Mouse (Mus musculus) kidney, adult 18-20 months (tissue): Measurements from ENCODE around the gene Myoz2.

Experiments used
- DNase-seq: peaks from one replicate; pipeline ENCODE4 v3.0.0; 2021

Gene Myoz2

DNA sequence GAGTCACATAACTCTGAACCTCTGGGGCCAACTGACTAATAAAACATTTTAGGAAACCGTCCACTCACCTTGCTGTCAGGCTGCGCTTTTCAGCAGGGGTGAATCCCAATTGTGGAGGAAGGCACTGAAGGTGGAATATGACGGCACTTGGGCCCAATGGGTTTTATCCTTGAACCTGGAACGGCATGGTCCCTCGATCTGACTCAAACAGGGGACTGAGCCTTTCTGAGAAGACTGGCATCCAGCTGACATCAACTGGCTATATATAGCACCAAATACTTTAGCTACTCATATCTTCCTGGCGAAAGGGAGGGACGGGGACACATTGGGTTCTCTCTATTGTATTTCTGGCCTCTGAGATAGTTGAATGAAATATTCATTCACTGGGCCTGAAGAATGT lies at the start of gene Myoz2:
Gene Myoz2, minus strand, starts transcription at position 264 of the 400 bp plus-strand sequence.
- DNase-seq: no peak

DNA sequence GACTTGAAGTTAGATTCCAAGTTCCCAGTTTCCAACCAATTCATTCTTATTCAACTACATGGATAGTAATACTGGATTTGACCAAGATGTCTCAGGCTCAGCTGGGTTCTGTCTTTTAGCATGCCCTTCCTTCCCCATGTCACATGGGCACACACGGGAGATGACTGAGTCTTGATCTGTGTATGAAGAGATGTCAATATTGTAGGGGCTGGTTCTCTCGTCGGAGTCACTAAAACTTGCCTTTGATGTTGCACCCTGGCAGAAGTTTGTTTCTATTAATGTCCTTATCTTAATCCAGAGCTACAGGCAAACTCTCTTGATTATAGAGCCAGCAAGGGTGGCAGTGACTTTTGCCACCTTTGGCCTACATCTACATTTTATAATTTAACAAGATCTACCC lies 46.9 kb upstream of the Myoz2 start:
- no peak for DNase-seq

DNA sequence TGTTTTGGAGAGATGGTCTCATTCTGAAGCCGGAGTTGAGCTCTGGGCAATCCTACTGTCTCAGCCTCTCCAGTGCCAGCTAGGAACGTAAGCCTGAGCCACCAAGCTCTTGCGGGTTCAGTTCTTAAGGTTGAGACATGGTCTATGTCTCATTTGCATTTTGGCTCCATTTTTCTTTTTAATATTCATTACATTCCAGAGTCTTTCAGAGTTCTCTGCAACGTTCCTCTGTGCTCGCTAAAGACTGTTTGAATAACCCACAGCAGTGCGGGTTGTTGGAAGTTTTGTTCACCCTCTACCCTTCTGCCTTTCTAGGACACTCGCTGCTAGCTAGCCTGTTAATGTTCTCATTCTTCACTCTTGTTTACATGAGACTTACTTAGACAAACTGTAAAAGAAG lies 46.1 kb upstream of the Myoz2 start:
- no peak for DNase-seq

DNA sequence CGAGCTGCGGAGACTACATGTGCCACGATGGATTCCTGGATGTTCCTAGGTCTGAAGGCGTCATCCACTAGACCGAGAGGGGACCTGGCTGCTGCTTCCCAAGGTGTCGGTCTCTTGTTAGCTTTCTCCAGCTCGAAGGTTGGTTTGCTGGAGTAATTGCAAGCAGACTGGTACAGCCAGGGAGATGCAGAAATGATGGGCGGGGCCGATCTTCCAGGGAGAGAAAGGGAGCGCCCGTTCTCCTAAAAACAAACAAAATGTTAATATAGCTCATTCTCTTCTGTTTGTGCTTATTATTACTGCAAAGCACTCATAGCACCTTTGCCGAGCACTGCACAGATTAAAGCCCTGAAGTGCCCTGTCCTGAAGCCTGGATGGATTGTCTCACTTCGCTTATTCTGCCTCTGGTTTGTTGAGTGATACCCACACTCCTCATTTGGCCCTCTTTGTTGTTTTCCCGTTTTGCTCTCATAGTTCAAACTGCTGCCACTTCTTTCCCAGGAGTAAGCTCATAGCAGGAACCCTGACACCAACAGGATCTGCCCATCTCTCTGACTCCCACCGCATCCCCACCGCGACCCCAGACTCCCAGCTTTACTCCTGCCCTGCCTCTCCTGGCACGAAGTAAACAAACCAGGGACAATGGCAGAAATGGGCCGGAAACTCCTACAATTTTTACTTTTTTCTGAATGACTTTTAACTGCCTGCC lies 45.4 kb upstream of the Myoz2 start:
- DNase-seq: no peak

DNA sequence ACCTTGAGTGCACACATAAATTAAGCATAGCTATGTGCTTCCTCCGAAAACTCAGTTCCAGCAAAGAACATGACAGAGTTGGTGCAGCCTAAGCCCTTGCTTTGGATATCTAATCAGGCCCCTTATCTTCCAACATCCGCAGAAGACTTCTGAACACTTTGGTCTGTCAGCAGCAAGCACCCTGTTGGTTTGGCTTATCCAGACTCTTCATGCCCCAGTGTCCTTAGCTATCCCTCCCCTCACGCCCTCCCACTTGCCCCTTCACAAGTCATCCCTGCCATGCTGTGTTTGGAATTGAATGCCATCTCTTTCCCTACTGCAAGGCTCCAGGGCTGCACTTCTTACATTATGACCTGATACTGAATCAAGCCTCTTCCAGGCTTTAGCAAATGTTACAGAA lies 40.9 kb upstream of the Myoz2 start:
- DNase-seq: no peak

DNA sequence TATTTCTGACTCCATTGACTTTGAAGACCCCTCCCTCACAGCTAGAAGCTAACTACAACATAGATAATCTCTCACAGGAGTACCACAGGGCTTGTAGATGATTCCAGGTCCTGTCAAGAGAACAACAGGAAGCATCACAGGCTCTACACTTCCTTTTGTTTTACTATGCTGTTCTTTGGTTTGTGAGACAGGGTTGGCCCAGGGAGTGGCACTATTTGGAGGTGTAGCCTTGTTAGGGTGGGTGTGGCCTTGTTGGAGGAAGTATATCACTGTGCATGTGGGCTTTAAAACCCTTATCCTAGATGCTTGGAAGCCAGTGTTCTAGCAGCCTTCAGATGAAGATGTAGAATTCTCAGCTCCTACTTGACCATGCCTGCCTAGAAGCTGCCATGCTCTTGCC lies 40.2 kb upstream of the Myoz2 start:
- DNase-seq: no peak

DNA sequence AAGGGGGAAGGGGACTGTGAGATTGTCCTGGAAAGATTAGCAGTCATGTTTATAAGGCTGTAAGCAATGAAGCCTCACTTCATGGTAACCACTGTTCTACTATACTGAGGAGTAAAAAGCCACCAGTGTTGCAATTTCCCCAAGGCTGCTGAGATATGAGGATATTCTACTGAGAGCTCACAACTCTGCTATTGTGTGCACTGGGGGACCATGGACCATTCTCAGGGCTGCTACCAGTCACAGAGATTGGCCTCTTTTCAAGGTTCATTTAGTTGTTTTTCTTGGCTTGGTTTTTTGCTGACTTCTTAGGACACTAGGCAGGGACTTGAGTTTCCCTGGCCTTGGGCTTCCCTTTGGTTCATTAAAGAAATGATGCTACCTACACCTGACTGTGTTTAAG lies 38.5 kb upstream of the Myoz2 start:
- DNase-seq: no peak

DNA sequence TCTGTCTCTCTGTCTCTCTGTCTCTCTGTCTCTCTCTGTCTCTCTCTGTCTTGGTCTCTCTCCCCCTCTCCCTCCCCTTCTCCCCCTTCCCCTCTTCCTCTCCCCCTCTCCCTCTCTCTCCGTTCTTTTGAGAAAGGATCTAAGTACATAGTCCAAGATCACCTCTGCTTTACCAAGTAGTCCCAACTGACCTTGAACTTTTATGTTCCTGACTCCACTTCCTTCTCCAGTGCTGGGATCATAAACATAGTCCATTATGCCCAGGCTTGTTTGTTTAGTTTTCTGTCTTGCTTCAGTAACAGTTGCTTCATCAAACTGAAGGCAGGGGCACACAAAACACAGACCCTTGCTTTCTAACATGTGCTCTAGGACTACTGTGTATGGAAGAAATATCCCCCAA lies 37.7 kb upstream of the Myoz2 start:
- no peak for DNase-seq

DNA sequence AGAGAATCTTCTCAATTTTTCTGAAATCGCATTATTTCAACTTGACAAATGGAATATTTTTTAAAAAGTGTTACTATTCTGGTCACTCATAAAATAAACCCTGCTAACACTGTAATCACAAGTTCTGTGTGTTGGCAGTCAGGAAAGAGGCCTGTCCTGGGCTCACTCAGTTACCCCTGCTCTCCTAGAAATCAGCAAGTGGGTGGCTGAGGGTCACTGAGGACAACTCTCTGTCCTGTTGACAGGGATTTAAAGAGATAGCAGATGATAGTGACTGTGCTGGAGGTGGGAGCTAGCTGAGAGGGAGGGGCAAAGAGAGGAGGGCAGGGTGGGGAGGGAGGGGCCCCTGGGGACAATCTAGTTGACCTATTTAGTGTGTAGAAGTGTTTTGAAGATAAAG lies 36.2 kb upstream of the Myoz2 start:
- no peak for DNase-seq

DNA sequence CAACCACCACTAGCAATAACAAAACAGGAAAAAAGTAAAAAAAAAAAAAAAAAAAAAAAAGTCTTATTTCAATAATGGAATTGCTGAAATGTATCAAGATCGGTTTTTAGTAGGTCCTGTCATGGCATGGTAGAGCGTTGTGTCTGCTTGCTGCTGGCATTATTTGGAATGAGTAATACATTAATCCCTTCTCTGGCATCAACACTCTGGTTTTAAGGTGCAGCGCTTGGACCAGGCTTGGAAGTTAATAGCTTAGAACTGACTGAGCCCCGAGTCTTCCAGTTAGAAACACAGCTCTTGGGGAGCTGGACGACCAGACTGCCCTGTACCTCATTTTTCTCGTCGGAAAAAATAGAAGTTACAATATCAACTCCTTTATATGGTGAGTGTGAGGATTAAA lies 32.0 kb upstream of the Myoz2 start:
- DNase-seq: no peak

DNA sequence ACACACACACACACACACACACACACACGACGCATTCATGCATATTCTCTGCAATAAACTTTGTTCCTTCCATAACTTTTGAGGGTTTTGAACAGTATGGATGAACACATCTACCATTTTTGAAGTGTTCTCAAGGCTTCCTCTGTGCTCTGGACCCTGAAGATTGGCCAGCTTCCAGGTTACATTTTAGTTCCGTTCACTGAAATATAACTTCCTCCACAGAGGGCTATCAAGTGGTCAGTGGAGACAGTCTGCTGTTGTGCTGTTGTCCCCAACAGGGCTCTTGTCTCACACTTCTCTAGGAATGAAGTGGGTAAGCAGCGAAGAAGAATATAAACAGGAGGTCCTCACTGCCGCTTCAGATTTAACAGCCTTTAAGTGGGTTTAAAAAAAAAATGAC lies 30.7 kb upstream of the Myoz2 start:
- DNase-seq: no peak

DNA sequence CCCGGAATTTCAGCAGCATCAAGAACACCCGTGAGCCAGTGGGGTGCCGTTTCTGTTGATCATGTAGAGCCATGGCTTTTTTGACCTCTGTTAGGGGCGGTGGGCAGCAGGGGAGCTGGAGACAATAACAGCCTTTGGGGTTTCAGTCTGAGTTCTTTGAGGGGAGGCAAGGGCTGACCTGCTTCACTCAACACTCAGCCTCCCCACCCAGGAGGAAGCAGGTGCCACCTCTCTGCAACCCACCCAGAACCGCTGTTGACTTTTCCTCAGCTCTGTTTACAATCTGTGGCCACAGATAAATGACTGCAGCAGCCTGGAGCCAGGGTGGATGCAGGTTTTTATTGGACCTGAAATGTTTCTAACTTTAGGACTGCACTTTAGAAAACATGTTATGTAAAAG lies 29.4 kb upstream of the Myoz2 start:
- no peak for DNase-seq

DNA sequence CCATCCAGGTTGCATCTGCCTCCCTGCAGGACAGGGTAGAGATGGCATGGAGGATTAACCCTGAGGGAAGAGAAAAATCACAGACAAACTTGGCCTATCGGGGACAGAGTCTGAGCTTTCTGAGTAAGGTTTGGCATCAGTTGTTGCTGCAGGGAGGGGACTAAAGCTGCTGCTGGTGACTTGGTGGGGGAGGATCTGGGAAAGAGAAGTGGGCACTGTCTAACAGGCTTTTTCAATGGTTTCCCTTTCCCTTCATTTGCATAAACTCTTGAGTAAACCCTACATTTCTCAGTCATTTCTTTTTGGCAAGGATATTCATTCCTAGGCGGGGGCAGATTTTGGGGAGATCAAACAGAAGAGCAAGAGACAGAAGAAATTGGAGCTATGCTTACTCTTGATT lies 27.1 kb upstream of the Myoz2 start:
- DNase-seq: no peak

DNA sequence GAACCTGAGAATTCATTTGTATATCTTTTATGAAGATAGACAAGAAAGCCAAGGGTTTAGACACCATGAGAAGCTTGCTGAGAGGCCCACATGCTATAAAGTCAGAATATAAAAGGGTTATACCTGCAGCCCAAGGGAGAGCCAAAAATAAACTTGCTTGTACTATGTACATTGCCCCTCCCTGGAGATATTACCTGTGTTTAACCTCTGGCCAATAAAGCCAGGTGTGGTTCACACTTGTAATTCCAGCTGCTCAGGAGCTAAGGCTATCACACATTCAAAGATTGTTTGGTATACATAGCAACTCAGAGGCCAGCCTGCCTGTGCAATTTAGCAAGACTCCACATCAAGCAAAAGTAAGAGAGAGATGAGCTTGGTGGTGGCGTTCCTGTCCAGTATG lies 24.0 kb upstream of the Myoz2 start:
- DNase-seq: no peak

DNA sequence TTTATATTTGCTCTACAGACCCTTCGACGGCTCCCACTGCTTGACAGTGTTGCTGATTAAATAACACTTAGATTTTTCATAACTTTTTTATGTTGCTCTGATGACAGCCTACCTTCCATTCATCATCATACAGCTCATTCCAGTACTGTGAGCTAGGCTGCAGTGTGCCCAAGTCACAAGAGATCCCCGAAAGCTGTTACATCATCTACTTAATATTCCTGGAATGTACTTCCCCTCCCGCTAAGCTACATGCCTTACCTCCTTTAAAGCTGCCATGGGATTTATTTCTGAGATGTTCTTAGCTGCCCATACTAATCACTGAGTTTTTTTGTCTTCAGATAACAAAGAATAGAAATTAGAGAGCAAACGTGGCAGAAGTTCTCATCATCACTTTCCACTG lies 19.4 kb upstream of the Myoz2 start:
- DNase-seq: no peak

DNA sequence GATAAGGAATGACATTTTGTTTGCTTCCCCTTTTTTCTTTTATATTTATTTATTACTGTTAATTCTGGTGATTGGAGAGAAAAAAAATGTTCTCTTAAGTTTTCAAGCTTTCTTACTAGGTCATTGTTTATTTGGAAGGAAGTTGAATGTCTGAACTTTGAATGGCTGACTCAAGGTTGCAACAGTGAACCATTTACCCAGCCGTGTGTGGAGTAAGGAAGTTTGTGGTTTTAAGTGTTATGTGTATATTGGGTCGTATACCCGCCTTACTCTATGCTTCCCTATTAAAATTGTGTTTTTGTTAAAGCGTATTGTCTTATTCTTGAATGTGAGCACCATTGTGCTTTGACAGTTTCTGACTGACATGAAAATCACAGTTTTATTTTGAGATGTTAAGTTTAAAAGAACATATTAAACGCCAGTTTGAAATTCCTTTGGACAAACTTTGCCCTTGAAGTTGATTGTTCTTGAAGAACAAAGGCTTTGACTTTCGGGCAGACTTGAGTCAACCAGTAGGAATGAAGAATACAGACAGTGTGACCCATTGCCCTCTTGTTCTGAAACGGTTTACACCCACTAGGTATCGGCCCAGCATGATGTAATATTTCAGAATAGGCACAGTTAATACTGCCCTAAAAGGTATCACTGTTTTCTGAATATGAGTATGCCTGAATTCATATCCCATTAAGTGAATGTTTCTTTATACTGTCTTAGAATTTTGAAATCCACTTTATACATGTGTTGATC lies 18.6 kb upstream of the Myoz2 start:
- no peak for DNase-seq

DNA sequence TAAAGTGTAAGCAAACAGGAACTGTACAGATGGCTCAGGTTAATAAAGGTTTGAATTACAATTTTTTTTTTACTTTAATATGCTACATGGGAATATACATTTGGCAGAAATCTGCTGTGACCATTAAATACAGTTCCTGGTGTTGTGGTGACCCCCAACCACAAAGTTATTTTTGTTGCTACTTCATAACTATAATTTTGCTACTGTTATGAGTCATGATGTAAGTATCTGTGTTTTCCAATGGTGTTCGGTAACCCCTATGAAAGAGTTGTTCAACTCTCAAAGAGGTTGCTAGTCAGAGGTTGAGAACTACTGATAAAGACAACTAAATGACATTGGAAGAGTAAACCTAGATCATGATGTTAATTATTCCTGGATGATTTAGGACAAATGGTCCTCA lies 7.5 kb upstream of the Myoz2 start:
- DNase-seq: no peak

DNA sequence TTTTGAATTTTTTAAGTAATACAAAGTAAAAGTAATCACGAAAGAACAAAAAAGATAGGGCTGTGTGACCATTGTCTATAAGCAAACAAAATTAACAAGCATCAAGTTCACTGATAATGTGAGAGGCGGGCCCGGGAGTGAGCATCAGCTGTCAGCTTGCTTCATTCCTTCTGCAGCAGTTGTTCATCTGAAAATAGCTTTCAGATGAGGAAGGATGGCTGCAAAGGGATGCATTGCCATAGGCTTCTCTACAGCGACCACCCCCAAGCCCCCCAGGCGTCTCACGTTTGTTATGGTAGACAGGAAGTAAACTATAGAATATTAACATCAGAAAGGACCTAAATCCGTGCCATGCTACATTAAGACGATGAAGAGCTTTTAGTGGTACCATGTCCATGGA lies 1.0 kb downstream of the Myoz2 start:
- DNase-seq: no peak

DNA sequence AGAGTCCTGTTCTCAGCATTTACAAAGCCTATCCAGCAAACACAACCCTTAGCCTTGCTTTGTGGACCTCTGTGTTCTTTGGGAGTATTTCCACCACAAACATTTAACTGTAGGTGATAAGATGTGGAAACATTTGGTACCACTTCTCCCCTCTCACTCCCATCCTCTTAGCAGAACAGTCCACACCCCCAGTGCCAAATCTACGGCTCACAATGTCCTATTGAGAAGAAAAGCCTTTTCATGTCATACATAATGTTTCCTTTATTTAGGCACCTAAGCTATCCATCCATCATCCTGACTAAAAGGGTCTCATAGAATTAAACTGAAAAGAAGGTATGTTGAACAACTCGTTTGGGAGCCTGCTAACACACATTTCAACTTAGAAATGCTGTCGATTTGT lies 9.2 kb downstream of the Myoz2 start:
- no peak for DNase-seq

DNA sequence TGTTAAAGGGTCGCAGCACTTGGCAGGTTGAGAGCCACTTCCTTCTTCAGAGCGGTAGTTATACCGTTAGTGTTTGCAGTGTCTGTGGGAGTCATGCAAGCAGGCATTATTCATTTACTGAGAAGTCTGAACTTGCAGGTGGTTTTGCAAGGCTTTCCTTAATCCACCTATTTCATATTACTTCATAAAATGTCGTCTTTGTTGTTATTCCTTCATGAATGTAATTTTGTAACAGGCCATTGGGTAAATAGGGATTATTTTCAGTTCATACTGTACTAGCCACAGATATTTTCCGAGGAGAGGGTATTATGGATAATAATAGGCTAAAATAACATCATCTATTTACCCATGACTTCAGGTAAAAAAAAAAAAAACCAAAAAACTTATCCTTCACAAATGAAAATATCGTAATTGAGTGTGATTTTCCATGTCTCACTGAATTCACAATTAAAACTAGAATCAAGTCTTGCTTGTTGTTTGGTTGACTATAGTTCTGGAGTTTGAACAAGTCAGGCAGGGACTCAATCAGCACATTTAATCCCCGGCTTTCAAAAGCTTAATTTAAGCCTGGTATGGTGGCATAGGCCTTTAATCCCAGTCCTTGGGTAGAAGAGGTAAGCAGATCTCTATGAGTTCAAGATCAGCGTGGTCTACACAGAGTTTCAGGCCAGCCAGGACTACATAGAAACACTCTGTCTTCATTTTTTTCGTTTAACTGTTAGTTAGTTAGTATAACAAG lies 10.2 kb downstream of the Myoz2 start:
- DNase-seq: no peak

DNA sequence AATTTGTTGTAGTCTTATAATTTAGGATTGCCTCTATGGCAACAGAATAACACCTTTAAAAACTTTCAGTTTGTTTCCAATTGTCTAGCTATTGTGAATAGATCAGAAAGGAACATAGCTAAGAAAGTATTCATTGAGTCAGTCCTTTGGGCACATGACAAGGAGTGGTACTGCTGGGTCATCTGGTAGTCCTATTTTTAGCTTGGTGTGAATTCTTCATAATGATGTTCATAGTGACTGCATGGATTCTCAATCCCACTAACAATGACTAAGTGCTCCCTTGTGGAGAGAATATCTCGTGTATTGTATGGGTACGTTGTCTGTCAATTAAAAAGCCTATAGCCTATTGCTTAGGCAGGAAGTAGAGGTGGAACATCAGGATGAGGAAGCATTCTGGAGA lies 16.0 kb downstream of the Myoz2 start:
- DNase-seq: no peak

DNA sequence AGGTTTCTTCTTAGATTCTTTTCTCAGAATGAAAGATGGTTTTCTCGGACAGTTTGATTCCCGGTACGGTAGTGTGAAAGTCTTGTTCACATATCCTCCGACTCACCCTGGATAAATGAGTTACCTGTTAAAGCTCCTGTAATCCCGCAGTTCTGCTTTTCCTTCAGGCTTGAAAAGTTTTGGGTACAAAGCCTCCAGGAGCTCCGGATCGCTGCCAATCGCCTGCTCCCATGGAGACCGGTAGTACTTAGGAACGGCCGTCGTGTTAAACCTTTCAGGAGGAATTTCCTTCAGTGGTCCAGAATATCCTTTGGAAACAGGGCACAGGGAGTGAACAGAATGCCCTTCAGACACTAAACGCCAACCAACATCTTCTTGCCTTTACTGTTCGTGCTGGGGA lies 21.3 kb downstream of the Myoz2 start:
- DNase-seq: peak; percentile 47

DNA sequence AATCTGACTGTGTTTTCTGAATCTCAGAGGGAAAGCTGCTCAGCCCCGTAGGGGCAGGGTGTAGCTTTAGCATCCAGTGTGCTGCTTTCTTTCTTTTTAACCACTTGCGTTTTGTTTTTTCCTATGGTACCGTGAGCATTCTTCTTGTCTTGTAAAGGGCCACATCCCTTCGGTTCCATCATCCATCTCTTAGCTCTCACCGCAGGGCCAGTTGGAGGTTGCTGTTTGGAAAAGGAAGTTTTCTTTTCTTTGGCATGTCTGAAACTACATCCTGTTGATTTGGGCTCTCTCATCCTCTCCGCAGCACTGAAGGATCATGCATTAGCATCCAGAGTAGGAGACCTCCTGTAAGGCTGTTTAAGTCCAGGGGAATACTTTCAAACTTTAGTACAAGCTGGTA lies 25.4 kb downstream of the Myoz2 start:
- DNase-seq: no peak

DNA sequence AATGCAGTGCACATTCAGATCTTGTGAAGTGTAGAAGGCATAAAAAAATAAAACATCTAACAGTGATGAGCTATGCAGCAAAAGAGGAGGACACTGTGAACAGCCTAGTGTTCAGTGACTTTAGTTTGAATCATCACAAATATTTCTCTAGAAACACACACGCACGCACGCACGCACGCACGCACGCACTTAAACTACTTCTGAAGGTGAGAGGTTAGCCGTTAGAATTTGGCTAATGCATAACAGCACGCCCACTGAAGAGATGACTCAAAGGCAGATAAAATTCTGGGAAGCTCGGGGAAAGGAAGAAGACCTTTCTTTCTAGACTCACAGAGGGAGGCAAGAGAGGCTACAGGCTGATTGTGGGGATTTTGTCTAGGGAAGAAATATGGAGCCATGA lies 27.4 kb downstream of the Myoz2 start:
- no peak for DNase-seq
